ENCODE assay signal across 17 mouse cellular contexts in genomic region chr5:74769023-74769422, GRCm38 (mm10).
"Had no signal": no experiment of that assay in that cellular context is flagged by ENCODE, and none has a peak within 500 bp of the region (broad histone marks: within the 10 kb centered on the region; RNA-seq: fewer than 3 reads in every experiment).

No protein-coding gene starts in this region.

- H3K27me3 ChIP-seq: liver, embryonic 13.5 days; liver, embryonic 15.5 days; lung, embryonic 15.5 days; megakaryocyte, embryonic 14.5 days; midbrain, embryonic 15.5 days; neural tube, embryonic 12.5 days had no signal

- H3K9me3 ChIP-seq: liver, embryonic 13.5 days; liver, embryonic 15.5 days; lung, embryonic 15.5 days; midbrain, embryonic 13.5 days; midbrain, embryonic 15.5 days; neural tube, embryonic 12.5 days had no signal

- H3K4me2 ChIP-seq: liver, embryonic 11.5 days; liver, embryonic 13.5 days; liver, embryonic 15.5 days; lung, embryonic 15.5 days; midbrain, embryonic 11.5 days; midbrain, embryonic 13.5 days; midbrain, embryonic 15.5 days; neural tube, embryonic 12.5 days had no signal

- H3K4me1 ChIP-seq: liver, embryonic 13.5 days; liver, embryonic 15.5 days; megakaryocyte, embryonic 14.5 days; midbrain, embryonic 15.5 days had no signal

- H3K27ac ChIP-seq: liver, embryonic 13.5 days; liver, embryonic 15.5 days; lung, embryonic 15.5 days; macrophage; midbrain, embryonic 13.5 days; midbrain, embryonic 15.5 days; neural tube, embryonic 12.5 days had no signal

- DNase-seq: liver, embryonic 13.5 days; liver, postnatal 0 days; lung, postnatal 14 days; lung, postnatal 36 days; thymus, adult 2 months; thymus, postnatal 25 days; thymus, postnatal 4 days had no signal

- H3K9ac ChIP-seq: liver, embryonic 13.5 days; liver, embryonic 15.5 days; liver, postnatal 0 days; lung, embryonic 15.5 days; midbrain, embryonic 13.5 days; midbrain, embryonic 15.5 days; neural tube, embryonic 12.5 days had no signal

- ATAC-seq: liver, postnatal 0 days; lung, postnatal 0 days; midbrain, embryonic 13.5 days; midbrain, embryonic 15.5 days had no signal

- H3K36me3 ChIP-seq: liver, embryonic 13.5 days; liver, embryonic 15.5 days; lung, embryonic 15.5 days; midbrain, embryonic 13.5 days; midbrain, embryonic 15.5 days; neural tube, embryonic 12.5 days had no signal

- H3K4me3 ChIP-seq: liver, embryonic 13.5 days; liver, embryonic 15.5 days; lung, embryonic 15.5 days; megakaryocyte, embryonic 14.5 days; midbrain, embryonic 13.5 days; midbrain, embryonic 15.5 days; neural tube, embryonic 12.5 days had no signal
